Mouse (Mus musculus) heart, postnatal 0 days (tissue): Measurements from ENCODE around the gene Pin1.

Experiments used
- CTCF ChIP-seq: IDR thresholded peaks from 2 replicates; pipeline ENCODE4 v1.5.1; 2016; ENCODE audit warnings: antibody characterized with exemption, control low read depth, low read depth
- EP300 ChIP-seq: IDR thresholded peaks from 2 replicates; pipeline ENCODE4 v1.6.1; 2016; ENCODE audit warnings: antibody characterized with exemption, low read depth

- TF ChIP-seq CTCF (no peak), EP300 (no peak)
Measured at GRCm38 (mm10) chr9:20664982-20665637, 13.2 kb downstream of the Pin1 start.
